Mouse (Mus musculus) induced T-regulatory cell, adult 2 months (primary cell): ENCODE results near the gene Adgrf1.

Experiments
- DNase-seq: peaks from one replicate; pipeline ENCODE4 v3.0.0-alpha.2; 2012; ENCODE audit warnings: low read depth

The Adgrf1 gene

GRCm38 (mm10) chr17:43270161-43270560 is at the start of gene Adgrf1:
Gene Adgrf1 (plus strand): TSS chr17:43270329.
- DNase-seq: no peak

DNA sequence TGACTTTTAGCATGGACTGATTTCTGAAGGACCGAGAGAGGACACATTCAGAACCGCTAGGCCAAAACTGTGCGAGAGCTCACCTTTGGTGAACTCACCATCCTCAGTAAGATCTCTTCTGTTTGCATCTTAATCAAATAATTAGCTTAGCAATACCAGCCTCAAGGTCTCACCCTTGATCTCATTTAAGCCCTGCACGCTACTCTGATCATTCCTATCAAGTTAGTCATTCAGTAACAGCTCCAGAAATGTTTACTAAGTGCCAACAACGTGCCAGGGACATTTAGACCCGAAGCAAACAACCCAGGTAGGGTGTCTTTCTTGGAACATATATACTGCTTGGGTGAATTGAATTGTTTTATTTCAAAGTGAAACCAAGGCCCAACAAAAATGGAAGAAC is 44.0 kb upstream of the Adgrf1 start:
- DNase-seq: no peak

- DNase-seq: peak; percentile 69
These were observed 40.3 kb upstream of the Adgrf1 start for GRCm38 (mm10) chr17:43229621-43230513.

- DNase-seq: no peak
These were observed 39.3 kb upstream of the Adgrf1 start for GRCm38 (mm10) chr17:43230821-43231220.

DNA sequence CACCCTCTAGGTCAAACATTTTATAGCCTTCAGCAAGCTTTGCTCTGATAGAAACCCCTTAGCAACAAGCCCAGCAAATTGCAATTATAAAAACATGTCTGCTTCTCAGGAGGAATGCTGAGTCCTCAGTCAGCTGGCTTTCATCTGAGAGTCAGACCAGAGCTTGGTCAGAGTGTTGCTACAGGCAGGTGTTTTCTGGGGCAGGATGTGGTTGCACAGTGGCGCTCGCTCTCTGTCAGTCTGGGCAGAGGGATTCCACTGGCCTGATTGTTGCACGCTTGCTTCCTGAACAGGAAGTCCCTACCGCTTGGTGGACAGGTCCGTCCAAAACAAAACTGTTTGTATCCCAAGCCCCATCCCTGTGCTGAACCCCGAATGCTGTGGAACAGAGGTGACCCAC is 37.4 kb upstream of the Adgrf1 start:
- peak; percentile 35 for DNase-seq

DNA sequence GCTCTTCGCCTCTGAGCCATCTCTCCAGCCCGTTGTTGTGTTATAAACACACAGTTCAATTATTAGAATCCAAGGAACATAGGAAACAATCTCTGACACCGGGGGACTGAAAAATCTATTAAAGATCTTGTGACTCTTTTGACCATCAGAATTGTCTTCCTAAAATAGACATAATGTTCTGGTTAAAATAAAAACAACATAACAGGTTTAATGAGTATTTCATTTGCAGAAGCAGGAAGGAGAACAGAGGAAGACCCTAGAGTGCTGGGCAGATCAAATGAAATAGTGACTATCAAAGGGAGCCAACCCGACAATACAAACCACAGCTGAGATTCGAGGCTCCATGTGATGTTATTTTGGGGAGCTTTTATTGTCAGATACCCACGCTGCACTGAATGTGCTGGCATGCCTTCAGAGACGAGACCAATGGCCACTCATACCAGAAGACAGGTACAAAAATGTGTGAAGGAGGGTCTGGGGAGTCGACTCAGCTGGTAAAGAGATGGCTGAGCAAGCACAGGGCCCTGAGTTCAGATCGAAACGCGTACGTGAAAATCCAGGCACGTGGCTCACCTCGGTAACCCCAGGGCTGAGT is 33.4 kb upstream of the Adgrf1 start:
- no peak for DNase-seq

DNA sequence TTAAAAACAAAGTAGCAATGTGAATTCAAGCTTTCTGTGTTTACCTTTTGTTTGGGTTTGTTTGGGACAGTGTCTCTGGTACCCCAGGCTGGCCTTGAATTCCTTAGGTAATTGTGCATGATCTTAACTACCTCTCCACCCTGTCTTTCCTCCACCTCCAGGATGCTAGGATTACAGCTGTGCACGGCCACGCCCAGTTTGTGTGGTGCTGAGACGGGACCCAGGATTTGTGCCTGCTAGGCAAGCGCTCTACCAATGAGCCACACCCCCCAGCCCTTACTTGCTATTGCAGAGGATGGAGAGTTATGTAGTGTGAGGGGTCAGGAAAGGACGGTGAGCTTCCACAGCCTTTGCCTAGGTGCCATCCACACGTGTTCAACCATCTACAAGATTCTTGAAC is 31.1 kb upstream of the Adgrf1 start:
- no peak for DNase-seq

GRCm38 (mm10) chr17:43241134-43241533 is 29.0 kb upstream of the Adgrf1 start:
- DNase-seq: no peak

DNA sequence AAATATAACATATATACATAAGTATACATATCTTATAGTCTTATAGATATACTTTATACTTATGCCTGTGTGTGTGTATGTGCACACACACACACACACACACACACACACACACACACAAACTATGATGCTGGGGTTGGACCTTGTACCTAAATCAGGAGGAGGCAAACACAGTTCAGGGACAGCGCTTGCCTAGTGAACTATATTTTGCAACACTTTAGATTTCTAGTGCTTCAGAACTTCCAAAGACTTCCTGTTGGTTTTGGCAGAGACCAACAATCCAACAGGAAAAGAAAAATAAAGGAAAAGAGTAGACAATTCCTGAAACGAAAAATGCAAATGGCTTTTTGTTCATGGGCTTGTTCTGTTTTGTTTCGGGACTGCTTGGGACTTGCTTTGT is 27.5 kb upstream of the Adgrf1 start:
- DNase-seq: no peak

- DNase-seq: no peak
These were observed 24.8 kb upstream of the Adgrf1 start for GRCm38 (mm10) chr17:43245364-43245763.

DNA sequence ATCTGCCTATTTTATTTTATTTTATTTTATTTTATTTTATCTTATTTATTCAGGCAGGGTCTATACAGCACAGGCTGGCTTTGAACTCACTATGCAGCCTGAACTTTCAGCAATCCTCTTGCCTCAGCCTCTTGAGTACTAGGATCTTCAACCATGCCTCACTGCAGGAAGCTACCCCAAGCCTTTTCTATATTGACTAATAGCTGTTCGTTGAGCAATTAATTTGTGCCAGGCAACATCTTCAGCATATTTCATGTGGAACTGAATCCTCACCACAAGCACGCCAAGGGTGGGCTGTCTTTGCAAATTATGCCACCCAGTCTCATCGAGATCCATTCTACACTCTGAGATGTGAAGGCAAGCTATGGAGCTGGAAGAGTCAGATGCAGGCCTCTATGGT is 22.9 kb upstream of the Adgrf1 start:
- DNase-seq: no peak

DNA sequence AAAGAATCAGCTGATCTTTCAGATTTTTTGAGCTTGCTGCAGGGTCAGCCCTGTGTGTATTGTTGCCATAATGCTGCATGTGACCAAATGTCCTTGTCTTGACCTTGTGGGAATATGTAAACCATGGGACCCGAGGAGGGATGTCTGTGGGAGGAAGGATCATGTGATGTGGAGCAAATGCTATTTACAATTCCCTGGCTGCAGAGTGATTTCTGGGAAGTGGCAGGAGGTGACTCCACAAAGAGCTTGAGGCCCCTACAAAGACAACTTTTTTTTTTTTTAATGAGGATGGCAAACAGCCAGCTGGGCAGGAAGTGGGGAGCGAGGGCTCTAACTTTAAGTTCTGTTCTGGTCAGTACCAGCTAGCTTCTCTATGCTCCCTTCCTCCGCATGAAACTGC is 20.5 kb upstream of the Adgrf1 start:
- DNase-seq: no peak

GRCm38 (mm10) chr17:43251249-43252125 is 18.6 kb upstream of the Adgrf1 start:
- DNase-seq: no peak

- DNase-seq: no peak
These were observed 17.3 kb upstream of the Adgrf1 start for GRCm38 (mm10) chr17:43252846-43253245.

- no peak for DNase-seq
These were observed 15.9 kb upstream of the Adgrf1 start for GRCm38 (mm10) chr17:43254261-43254660.

GRCm38 (mm10) chr17:43256536-43257135 is 13.5 kb upstream of the Adgrf1 start:
- DNase-seq: no peak

- DNase-seq: no peak
These were observed 12.4 kb upstream of the Adgrf1 start for GRCm38 (mm10) chr17:43257699-43258098.

GRCm38 (mm10) chr17:43261937-43262336 is 8.2 kb upstream of the Adgrf1 start:
- DNase-seq: no peak

DNA sequence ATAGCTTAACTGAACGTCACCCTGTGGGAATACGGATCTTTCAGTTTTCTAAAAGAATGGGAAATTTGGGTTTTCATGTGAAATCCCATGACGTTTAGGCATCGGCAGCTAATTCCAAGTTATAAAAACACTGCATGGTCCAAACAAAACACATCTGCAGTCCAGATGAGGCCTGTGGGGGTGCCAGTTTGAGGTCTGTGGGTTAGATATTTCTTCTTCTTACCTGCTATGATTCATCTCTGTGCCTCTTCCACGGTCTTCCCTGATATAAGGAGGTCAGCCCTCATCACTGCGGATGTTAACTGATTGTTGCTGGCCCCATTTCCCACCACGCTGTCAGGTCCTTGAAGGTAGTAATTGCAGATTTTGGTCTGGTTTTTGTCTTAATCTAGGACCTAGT is 5.4 kb upstream of the Adgrf1 start:
- DNase-seq: no peak

- DNase-seq: peak; percentile 81
These were observed 4.8 kb upstream of the Adgrf1 start for GRCm38 (mm10) chr17:43265178-43265837.

GRCm38 (mm10) chr17:43265944-43266343 is 4.2 kb upstream of the Adgrf1 start:
- DNase-seq: no peak

- DNase-seq: peak; percentile 12
These were observed 3.5 kb upstream of the Adgrf1 start for GRCm38 (mm10) chr17:43266636-43267035.
